Mouse (Mus musculus) cerebellum, adult 11 months (tissue): Measurements from ENCODE around the gene Nol7.
A peak's percentile ranks its signal among the peaks of the same experiment; 100 is the strongest.

Source experiments
- DNase-seq: peaks from one replicate; pipeline ENCODE4 v3.0.0; 2022

Gene Nol7

DNA sequence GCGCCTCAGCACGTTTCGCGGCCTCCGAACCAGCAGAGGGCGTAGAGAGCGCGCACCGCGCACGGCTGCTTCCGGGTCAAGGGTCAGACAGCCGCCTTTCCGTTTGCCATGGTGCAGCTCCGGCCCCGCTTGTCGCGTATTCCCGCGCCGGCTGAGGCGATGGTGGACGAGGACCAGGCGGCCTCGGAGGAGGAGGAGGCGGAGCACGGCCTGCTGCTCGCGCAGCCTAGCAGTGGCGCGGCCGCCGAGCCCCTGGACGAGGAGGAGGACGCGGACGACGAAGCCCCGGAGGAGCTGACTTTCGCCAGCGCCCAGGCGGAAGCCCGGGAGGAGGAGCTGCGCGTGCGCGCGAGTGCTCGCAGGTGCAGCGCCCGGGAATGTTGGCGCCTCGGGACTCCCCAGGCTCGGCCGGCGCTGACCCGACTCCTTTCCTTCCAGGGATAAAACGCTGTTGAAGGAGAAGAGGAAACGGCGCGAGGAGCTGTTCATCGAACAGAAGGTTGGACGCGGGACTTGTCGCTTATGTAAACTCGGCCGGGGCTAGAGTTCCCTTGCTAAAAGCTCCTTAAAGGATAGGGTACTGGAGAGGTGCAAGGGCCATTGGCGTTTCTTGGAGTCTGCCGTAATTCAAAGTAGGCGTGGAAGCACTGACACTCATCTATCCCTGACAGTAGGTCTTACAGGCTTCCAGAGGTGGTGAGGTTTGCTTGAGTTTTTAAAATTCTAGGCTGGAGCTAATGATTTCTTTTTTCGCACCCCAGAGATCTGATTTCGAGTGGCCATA, at the start of gene Nol7:
Gene Nol7, plus strand, starts transcription at position 94 of the 784 bp plus-strand sequence.
- DNase-seq, result peak; percentile 95

DNA sequence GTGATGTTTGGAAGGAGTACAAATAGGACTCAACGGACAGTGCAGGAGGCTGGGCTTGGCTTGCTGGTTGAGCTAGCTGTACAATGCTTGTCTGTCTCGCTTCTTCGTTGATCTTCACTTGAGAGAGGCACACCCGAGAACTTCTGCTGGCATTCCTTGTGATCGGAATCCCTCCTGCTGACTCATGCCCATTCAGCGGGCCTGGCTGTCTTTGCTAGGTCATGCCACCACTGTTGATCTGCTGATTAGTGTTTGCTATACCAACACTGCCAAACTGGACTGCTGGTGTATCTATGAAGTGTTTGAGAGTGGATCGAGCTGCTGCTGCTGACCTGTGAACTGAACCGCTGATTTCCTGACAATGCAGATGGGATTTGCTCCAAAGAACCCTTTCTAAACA, 48.8 kb upstream of the Nol7 start:
- DNase-seq, result no peak

DNA sequence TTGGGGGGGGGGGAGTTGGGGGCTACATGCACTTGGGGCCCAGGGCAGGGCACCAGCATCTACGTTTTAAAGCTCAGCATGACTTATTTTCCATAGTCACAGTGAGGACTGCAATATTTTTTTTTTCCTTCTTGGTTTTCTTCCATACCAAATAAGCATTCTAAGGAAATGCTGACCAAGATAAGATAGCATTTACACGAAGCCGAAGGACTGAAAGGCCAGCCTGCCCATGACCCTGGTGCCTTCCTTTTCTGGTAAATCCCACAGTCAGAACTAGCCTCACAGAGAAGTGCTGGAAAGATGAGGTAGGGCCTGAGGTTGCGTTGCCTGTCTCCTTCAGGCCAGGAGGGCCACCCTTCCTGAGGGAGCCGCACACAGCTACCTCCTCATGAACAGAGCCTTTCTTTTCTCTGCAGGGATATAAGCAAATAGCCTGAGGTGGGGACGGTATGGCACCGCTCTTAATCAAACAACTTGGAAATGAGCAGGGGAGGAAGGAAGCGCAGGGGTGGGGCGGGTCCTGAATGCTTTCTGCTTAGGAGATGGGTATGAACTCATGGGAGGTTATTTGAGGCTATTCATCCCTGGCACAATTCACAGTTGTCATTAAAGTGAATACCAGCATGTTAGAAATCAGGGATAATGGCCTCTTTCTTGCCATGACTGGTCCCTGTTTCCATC, 47.6 kb upstream of the Nol7 start:
- no peak for DNase-seq

DNA sequence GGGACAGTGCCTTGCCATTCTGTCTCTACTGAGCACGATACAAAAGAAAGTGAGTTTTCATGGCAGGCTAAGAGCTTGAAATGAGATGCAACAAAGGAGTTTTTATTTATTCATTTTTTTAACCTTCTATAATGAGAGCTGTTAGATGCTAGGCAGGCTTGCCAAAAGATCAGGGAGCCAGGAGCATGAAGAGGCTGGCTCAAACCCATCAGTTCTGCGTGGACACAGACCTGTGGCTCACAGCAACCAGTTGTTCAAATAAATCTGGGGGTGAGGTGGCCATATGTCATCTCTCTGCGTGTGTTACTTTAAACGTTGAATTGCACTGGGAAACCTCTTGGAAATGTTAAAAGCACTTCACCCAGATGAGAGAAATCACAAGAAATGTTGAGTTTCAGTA, 44.8 kb upstream of the Nol7 start:
- DNase-seq, result no peak

DNA sequence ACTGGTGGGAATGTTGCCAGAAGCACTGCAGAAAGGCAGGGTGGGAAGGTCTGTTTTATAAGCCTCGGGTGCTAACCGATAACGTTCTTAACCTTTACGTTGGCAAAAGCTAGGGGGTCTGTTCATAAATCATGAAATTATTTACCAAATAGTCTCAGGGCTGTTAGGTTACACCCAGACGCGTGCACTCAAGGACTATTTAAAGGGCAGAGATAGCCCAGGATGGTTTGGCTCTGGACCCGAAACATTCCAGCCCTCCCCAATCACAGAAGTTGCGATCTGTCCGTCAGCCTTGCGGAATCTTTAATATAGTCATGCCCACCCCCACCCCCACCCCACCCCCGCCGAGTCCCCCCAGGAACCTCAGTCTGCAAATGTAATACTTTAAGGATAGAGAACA, 43.8 kb upstream of the Nol7 start:
- no peak for DNase-seq

DNA sequence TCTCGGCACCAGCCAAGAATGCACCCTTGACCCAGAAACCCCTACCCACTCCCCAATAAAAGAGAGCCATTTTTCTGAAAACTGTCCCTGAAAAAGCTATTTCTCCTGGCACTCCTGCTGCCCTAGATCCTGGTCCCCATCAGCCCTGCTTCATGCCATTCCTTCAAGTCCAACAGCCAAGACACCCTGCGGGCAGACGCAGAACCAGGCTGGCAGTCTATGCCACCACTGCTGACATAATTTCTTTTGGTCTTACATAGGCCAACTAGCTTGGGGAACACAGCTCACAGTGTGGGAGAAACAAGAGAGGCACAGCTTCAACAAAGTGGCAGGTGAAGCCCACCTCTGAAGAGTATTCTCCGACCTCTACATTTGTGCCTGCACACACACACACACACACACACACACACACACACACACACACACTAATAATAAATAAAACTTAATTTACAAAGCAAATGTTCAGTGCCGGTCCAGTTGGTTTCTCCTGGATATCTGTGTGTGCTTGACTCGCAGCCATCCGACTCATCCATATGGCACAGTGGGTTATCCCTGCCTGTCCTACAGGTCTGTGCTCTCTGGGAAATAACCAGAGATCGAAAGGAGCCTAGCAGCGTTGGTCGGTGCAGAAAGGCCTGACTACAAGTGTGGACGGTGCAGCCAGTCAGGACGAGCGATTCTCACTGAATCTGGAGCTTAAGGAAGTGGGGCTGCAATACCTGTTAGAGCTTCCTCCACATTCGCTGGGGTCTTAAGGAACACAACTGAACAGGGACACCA, 41.7 kb upstream of the Nol7 start:
- DNase-seq, result peak; percentile 46

DNA sequence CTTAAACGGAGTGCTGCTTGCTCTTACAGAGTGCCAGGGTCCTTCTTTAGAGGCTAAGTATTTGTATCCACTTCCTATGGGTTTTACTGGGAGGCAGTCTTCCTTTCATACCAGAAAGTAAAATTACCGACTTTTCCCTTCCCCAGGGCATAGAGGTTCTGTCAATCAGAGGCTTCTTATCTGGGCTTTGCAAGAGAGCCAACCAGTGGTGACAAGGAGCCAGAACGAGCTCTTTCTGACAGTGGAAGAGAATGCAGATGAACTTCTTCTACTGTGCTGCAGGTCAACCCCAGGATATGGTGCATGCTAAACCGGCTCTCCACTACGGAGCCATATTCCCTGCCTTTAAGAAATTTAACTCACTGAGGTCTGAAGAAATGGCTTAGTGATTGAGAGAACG, 37.7 kb upstream of the Nol7 start:
- no peak for DNase-seq

DNA sequence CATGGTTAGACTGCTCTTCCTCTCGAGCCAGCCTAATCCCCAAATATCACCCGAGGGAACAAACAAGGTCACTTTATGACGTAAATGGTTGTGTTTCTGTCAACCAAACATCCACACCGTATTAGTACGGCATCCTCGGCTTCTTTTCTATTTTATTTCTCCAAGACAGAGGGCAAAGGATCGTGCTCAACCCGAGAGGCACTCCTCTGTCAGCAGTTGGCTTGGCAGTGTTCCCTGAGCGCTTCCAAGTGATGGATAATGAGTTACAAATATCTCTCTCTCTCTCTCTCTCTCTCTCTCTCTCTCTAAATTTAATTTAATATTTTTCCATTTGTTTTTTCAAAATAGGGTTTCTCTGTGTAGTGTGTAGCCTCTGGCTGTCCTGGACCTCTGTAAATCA, 35.8 kb upstream of the Nol7 start:
- no peak for DNase-seq

DNA sequence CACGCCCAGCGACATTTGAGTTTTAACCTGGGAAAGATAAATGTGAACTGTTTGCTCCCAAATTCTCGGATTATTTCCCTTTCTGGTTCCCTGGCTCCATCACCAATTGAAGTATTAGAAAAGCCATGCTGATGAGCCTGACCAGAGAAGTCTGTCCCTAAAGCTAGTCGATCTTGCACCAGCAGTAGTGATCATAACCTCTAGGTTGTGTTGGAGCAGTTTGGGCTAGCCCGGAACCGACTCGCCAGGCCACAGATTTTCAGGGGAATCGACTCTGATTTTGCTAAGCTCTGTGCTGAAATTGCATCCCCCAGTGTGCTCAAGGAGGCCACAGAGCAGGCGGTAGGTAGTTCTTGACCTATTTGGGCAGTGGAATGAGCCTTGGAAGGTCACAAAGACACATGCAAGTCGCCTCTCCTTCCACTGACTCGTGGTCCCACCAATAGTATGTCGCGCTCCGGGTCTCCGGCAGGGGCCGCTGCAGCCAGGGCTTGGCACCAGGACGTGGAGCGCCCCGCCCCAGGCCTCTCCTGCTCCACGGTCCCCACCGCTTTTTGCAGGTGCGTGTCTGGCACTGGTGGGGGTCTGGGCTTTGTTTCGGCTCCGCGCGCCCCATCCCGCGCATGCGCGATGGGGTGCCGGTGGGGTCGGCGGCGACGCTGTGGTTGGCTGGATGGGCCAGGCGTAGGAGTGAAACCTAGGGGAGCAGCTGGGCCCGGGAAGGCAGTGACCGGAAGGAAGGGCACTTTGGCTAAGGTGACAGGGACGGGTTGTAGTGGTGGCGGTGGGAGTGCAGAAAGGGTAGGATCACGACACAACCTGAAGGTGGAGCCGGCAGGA, 33.0 kb upstream of the Nol7 start, which contains the start of gene Sirt5:
Gene Sirt5, plus strand, starts transcription at position 512 of the 840 bp plus-strand sequence.
- DNase-seq, result peak; percentile 91

DNA sequence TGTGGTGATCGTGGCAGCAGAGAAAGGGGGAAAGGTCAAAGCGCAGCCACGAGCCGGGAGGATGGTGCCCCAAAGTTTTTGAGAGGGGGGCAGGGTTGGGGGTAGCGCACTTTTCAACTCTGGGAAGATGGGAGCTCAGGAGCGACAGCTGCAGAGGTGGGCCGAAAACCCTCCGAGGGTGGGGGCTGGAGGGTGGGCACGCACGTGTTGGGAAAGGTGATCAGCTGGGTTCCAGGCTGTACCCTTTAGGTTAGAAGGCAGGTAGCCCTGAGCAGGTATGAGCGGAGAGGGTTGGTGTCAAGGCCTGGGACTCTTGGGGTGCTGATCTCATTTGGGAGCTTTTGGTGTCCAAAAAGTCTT, 32.4 kb upstream of the Nol7 start:
- DNase-seq, result no peak

DNA sequence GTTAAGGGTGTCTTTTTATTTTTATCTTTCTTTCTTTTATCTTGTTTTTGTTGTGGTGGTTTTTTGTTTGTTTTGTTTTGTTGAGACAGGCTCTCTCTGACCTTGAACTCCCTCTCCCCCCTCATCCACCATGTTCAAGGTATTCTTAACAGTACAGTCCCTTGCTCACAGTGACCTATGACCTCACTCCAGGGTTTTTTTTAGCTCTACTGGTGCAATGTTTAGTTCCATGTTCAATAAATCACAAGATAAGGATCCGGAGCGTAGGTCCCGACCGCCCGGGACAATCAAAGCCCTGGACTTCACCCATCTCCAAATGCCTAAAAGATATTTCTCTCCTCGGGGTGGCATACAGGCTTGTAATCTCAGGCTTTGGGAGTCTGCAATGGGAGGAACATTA, 28.1 kb upstream of the Nol7 start:
- DNase-seq, result no peak

DNA sequence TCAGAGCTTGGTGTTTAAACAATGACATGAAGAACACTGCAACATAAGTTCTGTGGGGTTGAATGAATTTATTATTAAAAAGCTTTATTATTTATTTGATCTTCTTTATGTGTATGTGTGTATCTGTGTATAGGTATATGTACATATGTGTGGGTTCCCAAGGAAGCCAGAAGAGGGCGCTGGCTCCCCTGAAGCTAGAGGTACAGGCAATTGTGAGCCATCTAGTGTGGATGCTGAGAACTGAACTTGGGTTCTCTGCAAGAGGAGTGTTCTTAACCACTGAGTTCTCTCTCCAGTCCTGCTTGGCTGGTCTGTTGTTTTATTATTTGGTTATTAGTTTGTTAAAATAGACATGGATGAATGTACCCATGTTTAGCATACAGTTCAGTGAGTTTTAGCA, 25.3 kb upstream of the Nol7 start:
- no peak for DNase-seq

DNA sequence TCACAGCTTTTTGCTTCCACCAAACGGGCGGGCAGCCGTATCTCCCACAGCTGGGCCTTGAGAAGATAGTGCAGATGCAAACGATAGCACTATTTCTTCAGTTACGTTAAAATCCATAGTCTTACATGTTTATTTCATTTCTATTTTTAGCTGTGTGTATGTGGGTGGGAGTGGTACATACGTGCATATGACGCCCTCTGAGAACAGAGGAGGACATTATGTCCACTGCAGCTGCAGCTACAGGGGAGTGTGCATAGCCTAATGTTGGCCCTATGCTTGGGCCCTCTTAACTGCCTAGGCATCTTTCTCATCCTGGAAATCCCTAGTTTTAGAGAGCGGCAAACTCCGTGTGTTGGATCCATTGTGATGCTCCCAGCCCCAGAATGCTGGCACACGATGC, 24.0 kb upstream of the Nol7 start:
- DNase-seq, result no peak

DNA sequence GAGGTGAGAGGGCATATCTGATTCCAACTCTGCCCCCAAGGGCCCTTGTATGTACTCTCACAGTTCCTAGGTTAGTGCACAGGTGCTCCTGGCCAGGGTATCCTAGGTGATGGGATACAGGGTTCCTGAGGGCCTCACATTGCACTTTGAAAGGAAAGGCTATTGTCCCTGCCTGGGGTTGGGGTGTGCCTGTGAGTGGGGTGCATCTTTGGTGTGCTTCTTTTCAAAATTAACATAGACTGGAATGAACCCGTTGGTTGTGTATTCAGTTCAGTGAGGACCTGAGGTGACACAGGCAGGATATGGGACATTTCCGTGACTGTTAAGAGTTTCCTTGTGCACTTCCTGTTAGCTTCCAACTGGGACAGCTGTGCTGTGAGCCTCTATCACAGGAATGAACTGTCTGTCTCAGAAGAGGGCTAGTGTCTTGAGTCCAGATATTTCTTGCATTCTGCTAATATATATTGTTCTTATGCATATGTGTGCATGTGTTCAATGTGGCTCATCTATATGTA, 23.2 kb upstream of the Nol7 start:
- no peak for DNase-seq

DNA sequence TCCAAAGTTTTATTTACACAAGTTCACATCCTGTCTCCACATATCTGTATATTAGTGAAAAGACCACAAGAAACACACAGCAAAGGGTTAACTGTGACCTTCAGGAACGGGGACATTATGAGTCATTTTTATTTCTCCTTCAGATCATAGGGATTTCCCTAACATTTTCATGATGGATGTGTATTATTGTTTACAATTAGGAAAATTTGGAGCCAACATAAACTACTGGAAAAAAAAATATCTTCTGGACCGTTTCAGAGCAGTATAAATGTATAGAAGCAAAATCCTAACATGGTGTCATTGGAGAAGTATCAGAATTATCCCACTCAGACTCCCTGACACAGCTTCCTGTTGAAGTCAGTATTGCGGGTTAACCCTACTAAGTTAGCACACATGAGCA, 18.2 kb upstream of the Nol7 start:
- no peak for DNase-seq

DNA sequence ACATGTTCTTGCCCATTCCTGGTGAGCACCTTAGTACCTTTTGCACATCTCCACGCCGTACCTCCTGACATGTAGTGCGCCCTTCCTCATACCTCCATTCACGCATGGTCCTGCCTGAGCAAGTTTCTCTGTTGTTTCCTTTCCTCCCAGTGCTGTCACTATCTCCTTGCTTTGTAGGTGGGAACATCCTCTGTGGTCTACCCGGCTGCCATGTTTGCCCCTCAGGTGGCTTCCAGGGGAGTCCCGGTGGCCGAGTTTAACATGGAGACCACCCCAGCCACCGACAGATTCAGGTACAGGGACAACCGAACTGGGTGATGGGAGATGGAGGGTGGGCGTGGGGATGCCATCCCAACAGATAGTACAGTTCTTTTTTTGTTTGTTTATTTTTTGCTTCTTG, 12.9 kb upstream of the Nol7 start:
- no peak for DNase-seq

DNA sequence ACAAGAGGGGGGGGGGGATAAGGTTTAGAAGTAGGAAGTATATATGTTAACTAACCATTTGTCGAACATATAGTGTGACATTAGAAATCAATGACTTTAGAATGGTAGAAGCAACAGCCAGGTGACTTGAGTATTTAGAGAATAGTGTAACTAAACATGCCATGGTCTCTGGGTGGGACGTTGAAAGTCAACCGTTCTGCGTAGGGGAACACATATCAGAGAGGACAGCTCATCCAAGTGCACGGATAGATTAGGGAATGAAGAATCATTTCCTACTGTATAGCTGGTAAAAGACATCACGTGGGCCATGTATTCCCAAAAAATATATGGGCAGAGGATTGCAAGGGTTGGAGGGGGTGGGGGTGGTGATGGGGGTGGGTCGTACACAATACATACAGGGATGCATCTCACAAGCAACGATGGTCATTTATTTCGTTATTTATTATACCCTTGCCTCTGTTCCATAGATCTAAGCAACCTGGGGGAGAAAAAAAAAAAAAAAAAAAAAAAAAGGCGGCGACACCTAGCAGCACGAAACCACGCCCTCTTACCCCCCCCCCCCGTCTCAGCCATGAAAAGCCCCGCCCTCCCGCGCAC, 392 bp upstream of the Nol7 start:
- DNase-seq, result no peak

DNA sequence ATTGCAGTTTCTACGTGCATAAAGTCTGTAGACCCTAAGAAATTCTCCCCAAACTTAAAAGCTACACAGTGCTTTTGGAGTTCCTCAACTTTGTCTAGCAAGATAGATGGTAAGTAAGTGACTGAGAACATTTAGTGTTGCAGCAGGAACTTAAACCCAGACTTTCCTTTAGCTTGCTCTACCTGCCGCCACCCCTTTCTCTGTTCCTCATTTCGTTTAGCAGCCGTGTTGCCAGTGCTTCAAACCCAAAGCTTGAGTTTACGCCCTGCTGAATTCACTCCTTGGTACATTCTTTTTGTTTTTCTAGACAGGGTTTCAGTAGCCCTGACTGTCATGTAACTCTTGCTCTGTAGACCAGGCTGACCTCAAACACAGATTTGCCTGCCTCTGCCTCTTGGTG, 1.4 kb downstream of the Nol7 start:
- DNase-seq, result no peak

DNA sequence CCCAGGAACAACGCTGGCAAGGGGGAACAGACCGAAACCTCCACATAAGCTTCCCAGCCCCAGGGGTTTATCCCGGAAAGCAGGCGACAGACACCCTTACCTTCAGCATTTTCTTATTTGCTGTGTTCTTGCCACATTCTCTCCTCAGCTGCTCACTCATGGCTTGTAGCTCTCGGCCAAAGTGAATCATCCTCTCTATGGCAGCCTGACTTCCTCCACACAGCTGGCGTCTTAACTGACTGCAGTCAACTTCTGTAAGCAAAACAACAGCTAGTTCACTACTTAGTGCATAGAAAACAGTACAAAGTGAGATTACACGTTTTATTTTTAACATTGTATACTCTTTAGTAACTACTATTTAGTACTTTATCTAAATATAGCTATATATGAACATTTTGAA, 14.1 kb downstream of the Nol7 start:
- no peak for DNase-seq

DNA sequence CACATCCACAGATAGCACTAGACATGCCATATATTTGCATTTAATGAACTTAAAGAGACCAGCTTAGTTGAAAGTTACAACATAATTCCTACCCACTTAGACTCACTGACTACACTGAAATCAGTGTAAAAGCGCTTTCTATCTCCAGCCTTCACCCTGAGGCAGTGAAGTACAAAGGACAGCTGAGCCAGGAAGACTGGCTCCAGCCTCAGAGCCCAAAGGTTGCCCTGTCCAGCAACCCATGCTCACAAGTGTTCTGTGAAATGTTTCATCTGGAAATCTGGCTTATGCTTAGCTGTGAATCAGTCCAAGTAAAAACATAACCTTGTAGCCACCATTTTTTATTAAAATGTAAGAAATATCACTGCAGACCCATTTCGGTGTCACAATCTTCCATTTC, 15.4 kb downstream of the Nol7 start:
- no peak for DNase-seq

DNA sequence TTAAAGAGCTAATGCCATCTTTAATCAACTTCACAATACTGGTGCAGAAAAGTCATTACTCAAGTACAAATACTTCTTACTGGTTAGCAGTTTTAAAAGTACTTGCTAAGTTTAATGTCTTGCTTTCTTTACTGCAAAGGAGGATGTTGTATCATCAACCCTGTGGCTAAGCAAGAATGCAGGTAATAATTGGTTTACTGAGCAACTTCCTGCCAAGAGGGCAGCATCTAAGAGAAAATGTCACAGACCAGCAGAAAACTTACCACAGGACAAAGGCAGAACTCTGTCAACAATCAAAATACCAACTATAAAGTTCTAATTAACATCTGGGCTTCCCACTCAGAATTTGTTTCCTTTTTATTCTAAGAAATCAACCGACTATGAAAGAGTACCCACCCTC, 17.1 kb downstream of the Nol7 start:
- no peak for DNase-seq

DNA sequence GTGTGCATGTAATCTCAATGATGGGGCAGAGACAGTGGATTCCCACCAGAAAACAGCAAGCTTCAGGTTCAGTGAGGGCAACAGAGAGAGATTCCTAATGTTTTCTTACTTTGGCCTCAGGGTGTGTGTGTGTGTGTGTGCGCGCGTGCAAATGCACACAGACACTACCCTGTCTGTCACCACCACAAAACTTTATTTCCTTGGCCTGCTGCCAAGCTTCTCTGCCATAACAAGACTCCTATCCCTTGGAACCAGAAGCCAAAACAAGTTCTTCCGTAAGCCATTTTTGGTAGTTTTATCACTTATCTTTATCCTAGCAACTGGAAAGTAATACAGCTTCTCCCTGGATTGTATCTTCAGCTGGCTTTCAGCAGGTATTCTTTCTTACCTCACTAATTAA, 30.2 kb downstream of the Nol7 start:
- no peak for DNase-seq
